Mouse (Mus musculus) erythroblast, embryonic 14.5 days (primary cell): ENCODE results near the gene Nr6a1.

ENCODE experiments used
- GATA1 ChIP-seq: IDR thresholded peaks from 2 replicates; pipeline ENCODE4 v1.6.1; 2012; ENCODE audit warnings: low read length, inconsistent platforms, mixed read lengths
- TAL1 ChIP-seq: IDR thresholded peaks from 3 replicates; pipeline ENCODE4 v1.6.1; 2012; ENCODE audit warnings: low read length, inconsistent platforms, mixed read lengths

- TF ChIP-seq GATA1 (no peak), TAL1 (no peak)
These were observed 46.7 kb upstream of the Nr6a1 start for GRCm38 (mm10) chr2:38974171-38974570.
